Mouse (Mus musculus): ENCODE measurements around the gene Slco3a1.

DNA sequence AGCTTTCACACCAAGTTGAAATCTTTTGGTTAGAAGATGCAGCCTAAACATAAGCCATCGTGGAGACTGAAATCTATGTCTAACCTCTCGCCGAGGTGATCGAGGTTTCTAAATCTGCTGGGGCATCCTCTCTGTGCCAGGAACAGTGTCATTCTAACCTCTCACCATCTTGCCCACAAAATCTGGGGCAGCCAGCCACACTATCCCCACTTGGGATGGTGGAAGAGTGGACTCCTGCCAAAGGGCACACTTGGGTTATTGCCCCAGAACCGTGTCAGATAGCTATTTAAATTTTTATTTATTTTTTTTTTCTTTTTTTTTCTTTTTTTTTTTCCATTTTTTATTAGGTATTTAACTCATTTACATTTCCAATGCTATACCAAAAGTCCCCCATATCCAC, 46.4 kb upstream of the Slco3a1 start:
- TF ChIP-seq CTCF (IDR thresholded peaks at IDR 0.05; ENCODE audit: borderline replicate concordance, insufficient read depth, low read depth, low read length) (no peak), POLR2A (IDR thresholded peaks at IDR 0.05; ENCODE audit: borderline replicate concordance, insufficient read depth, low read length) (no peak)

Measured in cerebellum, adult 2 months (tissue).